Mouse (Mus musculus): ENCODE results near the gene Tmem169. TPM values are rescaled to one million over a fixed set of nuclear protein-coding genes. Genes with fewer than 3 reads are reported as not detected.

Tmem169 gene
- polyA plus RNA-seq, 1 experiment from 2014 or later: 4.2 TPM

GRCm38 (mm10) chr1:72256381-72257256 lies 27.6 kb upstream of the Tmem169 start:
- WGBS: 85% methylated on average over 9 of the region's 9 CpGs
- no peak for DNase-seq (ENCODE audit: low spot score)
- H3K27ac ChIP-seq (ENCODE audit: low read depth): no peak overlapping the region
- peaks cover 4% of the 10 kb centered on the region for H3K36me3 ChIP-seq (ENCODE audit: control insufficient read depth, insufficient read depth, low read length)
- H3K4me1 ChIP-seq (replicated peaks; ENCODE audit: control insufficient read depth, insufficient read depth, low read length): no peaks in the 10 kb centered on the region; the same call in 1 of the 2 replicates
- no peak overlapping the region; the same call in 1 of the 2 replicates for H3K4me2 ChIP-seq (ENCODE audit: low read length)
- ATAC-seq (replicated peaks; ENCODE audit: low FRiP score, low TSS enrichment, low read depth): no peak
- no peaks in the 10 kb centered on the region for H3K9me3 ChIP-seq (ENCODE audit: control insufficient read depth, low read length)
- H3K27me3 ChIP-seq (replicated peaks; ENCODE audit: control insufficient read depth, insufficient read depth, low read length): no peaks in the 10 kb centered on the region
- no peak overlapping the region for H3K9ac ChIP-seq (ENCODE audit: low read length)
- no peak overlapping the region for H3K4me3 ChIP-seq (ENCODE audit: low read depth, low read length)

DNA sequence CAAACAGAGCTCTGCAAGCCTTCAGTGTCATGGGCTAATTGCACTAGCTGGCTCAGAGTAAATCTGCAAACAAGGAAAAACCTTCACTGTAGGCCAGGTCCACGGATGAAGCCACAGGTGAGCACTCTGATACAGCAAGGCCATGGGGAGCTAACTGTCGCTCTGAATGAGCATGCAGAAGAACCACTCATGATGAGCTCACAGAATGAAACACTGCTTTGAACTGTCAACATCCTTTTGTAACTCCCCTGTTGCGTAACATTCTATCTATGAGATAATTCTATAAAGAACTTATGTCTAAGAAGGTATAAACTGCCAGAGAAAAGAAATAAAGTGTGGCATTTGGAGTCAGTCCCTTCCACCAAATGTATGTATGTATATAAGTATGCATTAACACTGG lies 21.1 kb upstream of the Tmem169 start:
- H3K9me3 ChIP-seq (ENCODE audit: control insufficient read depth, low read length): no peaks in the 10 kb centered on the region
- DNase-seq (ENCODE audit: low spot score): no peak
- WGBS: 96% methylated on average over 3 of the region's 3 CpGs
- no peaks in the 10 kb centered on the region for H3K4me1 ChIP-seq (replicated peaks; ENCODE audit: control insufficient read depth, insufficient read depth, low read length)
- H3K4me2 ChIP-seq (ENCODE audit: low read length): no peak overlapping the region
- no peak overlapping the region for H3K4me3 ChIP-seq (ENCODE audit: low read depth, low read length)
- ATAC-seq (replicated peaks; ENCODE audit: low FRiP score, low TSS enrichment, low read depth): no peak
- no peak overlapping the region for H3K27ac ChIP-seq (ENCODE audit: low read depth)
- no peak overlapping the region for H3K9ac ChIP-seq (ENCODE audit: low read length)
- peaks cover 34% of the 10 kb centered on the region for H3K36me3 ChIP-seq (ENCODE audit: control insufficient read depth, insufficient read depth, low read length)
- no peaks in the 10 kb centered on the region for H3K27me3 ChIP-seq (replicated peaks; ENCODE audit: control insufficient read depth, insufficient read depth, low read length)

DNA sequence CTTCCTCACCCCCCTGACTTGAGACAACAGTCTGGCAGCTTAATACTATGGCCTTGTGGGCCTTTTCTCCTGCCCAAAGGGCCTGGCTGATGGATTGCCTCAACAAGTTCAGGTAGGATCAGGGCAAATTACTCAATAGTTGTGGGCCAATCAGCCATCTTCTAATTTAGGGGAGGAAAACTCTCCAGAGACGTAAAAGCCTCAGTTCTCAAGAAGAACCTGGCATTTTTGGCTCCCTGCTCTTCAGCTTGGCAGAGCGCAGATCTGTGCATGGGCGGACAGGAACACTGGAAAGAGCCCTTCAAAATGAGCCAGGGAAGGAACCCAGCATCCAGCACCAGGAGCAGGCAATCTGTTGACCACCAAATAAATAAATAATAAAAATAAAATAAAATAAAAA lies 6.1 kb upstream of the Tmem169 start:
- 92% methylated on average over 3 of the region's 3 CpGs for WGBS
- H3K27ac ChIP-seq (ENCODE audit: low read depth): no peak overlapping the region
- no peaks in the 10 kb centered on the region for H3K9me3 ChIP-seq (ENCODE audit: control insufficient read depth, low read length)
- no peaks in the 10 kb centered on the region; the same call in 1 of the 2 replicates for H3K4me1 ChIP-seq (replicated peaks; ENCODE audit: control insufficient read depth, insufficient read depth, low read length)
- no peak for DNase-seq (ENCODE audit: low spot score)
- no peaks in the 10 kb centered on the region for H3K27me3 ChIP-seq (replicated peaks; ENCODE audit: control insufficient read depth, insufficient read depth, low read length)
- ATAC-seq (replicated peaks; ENCODE audit: low FRiP score, low TSS enrichment, low read depth): no peak
- peaks cover 27% of the 10 kb centered on the region for H3K36me3 ChIP-seq (ENCODE audit: control insufficient read depth, insufficient read depth, low read length)
- no peak overlapping the region for H3K4me2 ChIP-seq (ENCODE audit: low read length)
- no peak overlapping the region for H3K9ac ChIP-seq (ENCODE audit: low read length)
- no peak overlapping the region for H3K4me3 ChIP-seq (ENCODE audit: low read depth, low read length)

- no peaks in the 10 kb centered on the region for H3K9me3 ChIP-seq (ENCODE audit: control insufficient read depth, low read length)
- no peak overlapping the region for H3K27ac ChIP-seq (ENCODE audit: low read depth)
- WGBS: 67% methylated on average over 1 of the region's 1 CpGs
- H3K27me3 ChIP-seq (replicated peaks; ENCODE audit: control insufficient read depth, insufficient read depth, low read length): no peaks in the 10 kb centered on the region
- DNase-seq (ENCODE audit: low spot score) (no peak), ATAC-seq (replicated peaks; ENCODE audit: low FRiP score, low TSS enrichment, low read depth) (no peak)
- H3K4me2 ChIP-seq (ENCODE audit: low read length): no peak overlapping the region
- peaks cover 3% of the 10 kb centered on the region; the same call in 1 of the 2 replicates for H3K4me1 ChIP-seq (replicated peaks; ENCODE audit: control insufficient read depth, insufficient read depth, low read length)
- H3K9ac ChIP-seq (ENCODE audit: low read length): no peak overlapping the region
- H3K36me3 ChIP-seq (ENCODE audit: control insufficient read depth, insufficient read depth, low read length): no peaks in the 10 kb centered on the region
- H3K4me3 ChIP-seq (ENCODE audit: low read depth, low read length): no peak overlapping the region
Observed at GRCm38 (mm10) chr1:72282604-72283003, 1.6 kb upstream of the Tmem169 start.

DNA sequence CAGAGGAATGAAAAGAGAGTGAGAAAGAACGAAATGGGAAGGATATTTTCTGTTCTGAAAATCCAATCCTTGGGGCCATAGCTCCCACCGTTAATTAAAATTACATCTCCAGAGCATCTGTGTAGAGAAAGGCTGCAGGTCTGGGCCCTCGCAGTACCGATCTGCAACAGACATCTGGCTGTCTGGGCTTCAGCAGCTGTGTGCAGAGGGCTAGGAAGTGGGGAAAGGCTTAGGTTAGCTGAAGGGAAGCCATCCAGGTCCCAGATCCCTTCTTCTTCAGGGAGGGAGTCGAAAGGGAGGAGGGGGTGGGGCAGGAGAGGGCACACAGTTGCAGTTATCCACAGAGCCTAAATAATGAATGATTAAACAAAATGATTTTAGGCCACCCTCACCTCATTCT lies 370 bp downstream of the Tmem169 start:
- Histone ChIP-seq H3K4me3 (ENCODE audit: low read depth, low read length) (peak overlapping the region; percentile 70), H3K4me2 (ENCODE audit: low read length) (peak overlapping the region; percentile 50), H3K9ac (ENCODE audit: low read length) (0 out of 2 replicates have a peak overlapping the region, but pooled peaks have one; percentile 58), H3K9me3 (ENCODE audit: control insufficient read depth, low read length) (no peaks in the 10 kb centered on the region), H3K27me3 (replicated peaks; ENCODE audit: control insufficient read depth, insufficient read depth, low read length) (no peaks in the 10 kb centered on the region), H3K36me3 (ENCODE audit: control insufficient read depth, insufficient read depth, low read length) (no peaks in the 10 kb centered on the region), H3K27ac (ENCODE audit: low read depth) (no peak overlapping the region), H3K4me1 (replicated peaks; ENCODE audit: control insufficient read depth, insufficient read depth, low read length) (peaks cover 3% of the 10 kb centered on the region; the same call in 1 of the 2 replicates)
- DNase-seq (ENCODE audit: low spot score) (no peak), ATAC-seq (replicated peaks; ENCODE audit: low FRiP score, low TSS enrichment, low read depth) (peak; percentile 28)
- WGBS: 5% methylated on average over 5 of the region's 5 CpGs

GRCm38 (mm10) chr1:72286904-72287303 lies 2.7 kb downstream of the Tmem169 start:
- Histone ChIP-seq H3K4me1 (replicated peaks; ENCODE audit: control insufficient read depth, insufficient read depth, low read length) (peaks cover 3% of the 10 kb centered on the region; the same call in 1 of the 2 replicates), H3K9ac (ENCODE audit: low read length) (no peak overlapping the region), H3K36me3 (ENCODE audit: control insufficient read depth, insufficient read depth, low read length) (no peaks in the 10 kb centered on the region), H3K4me3 (ENCODE audit: low read depth, low read length) (no peak overlapping the region), H3K27me3 (replicated peaks; ENCODE audit: control insufficient read depth, insufficient read depth, low read length) (no peaks in the 10 kb centered on the region), H3K27ac (ENCODE audit: low read depth) (no peak overlapping the region), H3K4me2 (ENCODE audit: low read length) (no peak overlapping the region), H3K9me3 (ENCODE audit: control insufficient read depth, low read length) (no peaks in the 10 kb centered on the region)
- no peak for ATAC-seq (replicated peaks; ENCODE audit: low FRiP score, low TSS enrichment, low read depth)
- DNase-seq (ENCODE audit: low spot score): no peak
- WGBS: 48% methylated on average over 5 of the region's 5 CpGs

GRCm38 (mm10) chr1:72287893-72288292 lies 3.7 kb downstream of the Tmem169 start:
- Histone ChIP-seq H3K4me3 (ENCODE audit: low read depth, low read length) (no peak overlapping the region), H3K4me2 (ENCODE audit: low read length) (no peak overlapping the region), H3K27me3 (replicated peaks; ENCODE audit: control insufficient read depth, insufficient read depth, low read length) (no peaks in the 10 kb centered on the region), H3K9ac (ENCODE audit: low read length) (no peak overlapping the region), H3K27ac (ENCODE audit: low read depth) (no peak overlapping the region), H3K4me1 (replicated peaks; ENCODE audit: control insufficient read depth, insufficient read depth, low read length) (peaks cover 3% of the 10 kb centered on the region; the same call in 1 of the 2 replicates), H3K36me3 (ENCODE audit: control insufficient read depth, insufficient read depth, low read length) (no peaks in the 10 kb centered on the region), H3K9me3 (ENCODE audit: control insufficient read depth, low read length) (no peaks in the 10 kb centered on the region)
- ATAC-seq (replicated peaks; ENCODE audit: low FRiP score, low TSS enrichment, low read depth): no peak
- no peak for DNase-seq (ENCODE audit: low spot score)
- WGBS: 82% methylated on average over 4 of the region's 4 CpGs

DNA sequence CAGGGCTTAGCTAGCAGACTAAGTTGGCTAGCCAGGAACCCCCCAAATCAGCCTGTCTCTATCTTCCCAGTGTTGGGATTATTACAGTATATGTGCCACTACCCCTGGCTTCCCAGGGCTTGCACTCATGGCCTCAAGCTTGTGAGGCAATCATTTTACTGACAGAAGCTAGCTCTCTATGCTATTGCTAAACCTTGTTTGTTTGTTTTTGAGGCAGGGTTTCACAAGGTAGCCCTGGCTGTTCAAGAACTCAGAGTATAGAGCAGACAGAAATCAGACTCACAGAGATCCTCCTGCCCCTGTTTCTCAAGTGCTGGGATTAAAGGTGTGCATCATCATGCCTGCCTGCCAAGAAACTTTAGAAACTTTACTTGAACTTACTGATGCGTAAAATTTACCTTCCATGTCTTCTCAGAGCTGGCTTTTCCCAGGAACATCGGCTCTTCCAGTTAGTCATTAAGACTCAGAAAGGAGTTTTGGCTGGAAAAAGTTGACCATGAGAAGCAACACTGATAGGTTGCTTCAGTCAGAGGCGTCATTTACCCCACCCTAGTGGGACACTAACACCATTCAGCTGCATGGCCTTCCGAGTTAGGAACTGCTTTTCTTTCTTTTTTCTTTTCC lies 4.5 kb downstream of the Tmem169 start:
- no peak overlapping the region for H3K9ac ChIP-seq (ENCODE audit: low read length)
- peaks cover 3% of the 10 kb centered on the region; the same call in 1 of the 2 replicates for H3K4me1 ChIP-seq (replicated peaks; ENCODE audit: control insufficient read depth, insufficient read depth, low read length)
- H3K4me2 ChIP-seq (ENCODE audit: low read length): no peak overlapping the region
- no peaks in the 10 kb centered on the region for H3K9me3 ChIP-seq (ENCODE audit: control insufficient read depth, low read length)
- no peak overlapping the region for H3K4me3 ChIP-seq (ENCODE audit: low read depth, low read length)
- H3K27me3 ChIP-seq (replicated peaks; ENCODE audit: control insufficient read depth, insufficient read depth, low read length): no peaks in the 10 kb centered on the region
- H3K27ac ChIP-seq (ENCODE audit: low read depth): no peak overlapping the region
- 87% methylated on average over 4 of the region's 4 CpGs for WGBS
- ATAC-seq (replicated peaks; ENCODE audit: low FRiP score, low TSS enrichment, low read depth) (no peak), DNase-seq (ENCODE audit: low spot score) (no peak)
- H3K36me3 ChIP-seq (ENCODE audit: control insufficient read depth, insufficient read depth, low read length): no peaks in the 10 kb centered on the region
